Mouse (Mus musculus) embryonic facial prominence, embryonic 12.5 days (tissue): ENCODE data around the gene Vmn1r91. TPM values are rescaled to one million over a fixed set of nuclear protein-coding genes. Genes with fewer than 3 reads are reported as not detected.
"Not testable (repeated sequence)": the region's sequence is repeated elsewhere in the genome, so short reads cannot be mapped to it uniquely, and the experiment has no call there.

Experiments used
- ATAC-seq: fragments of 200-750 bp; cut with Nextera tagmentation; 2 replicates; pipeline ENCODE4 v1.8.0; 2017; ENCODE audit not compliant: insufficient number of reproducible peaks, insufficient read depth, low FRiP score, low TSS enrichment
- H3K27ac ChIP-seq: fragments of 300-500 bp; sonication (generic); 2 replicates; pipeline ENCODE4 v1.5.1; 2016; ENCODE audit warnings: mild to moderate bottlenecking
- H3K27me3 ChIP-seq: fragments of 300-500 bp; sonication (generic); 2 replicates; pipeline ENCODE4 v1.6.1; 2016; ENCODE audit warnings: mild to moderate bottlenecking, moderate library complexity
- H3K36me3 ChIP-seq: fragments of 300-500 bp; sonication (generic); 2 replicates; pipeline ENCODE4 v1.6.1; 2016; ENCODE audit warnings: mild to moderate bottlenecking
- H3K4me1 ChIP-seq: fragments of 300-500 bp; sonication (generic); 2 replicates; pipeline ENCODE4 v1.6.1; 2016
- H3K4me2 ChIP-seq: fragments of 300-500 bp; sonication (generic); replicated peaks from 2 replicates; pipeline ENCODE4 v1.6.1; 2016; ENCODE audit warnings: mild to moderate bottlenecking, moderate library complexity
- H3K4me3 ChIP-seq: fragments of 300-500 bp; sonication (generic); 2 replicates; pipeline ENCODE4 v1.5.1; 2016; ENCODE audit warnings: mild to moderate bottlenecking
- H3K9ac ChIP-seq: fragments of 300-500 bp; sonication (generic); 2 replicates; pipeline ENCODE4 v1.6.1; 2016; ENCODE audit warnings: mild to moderate bottlenecking, moderate library complexity
- H3K9me3 ChIP-seq: fragments of 300-500 bp; sonication (generic); 2 replicates; pipeline ENCODE4 v1.6.1; 2016; ENCODE audit warnings: mild to moderate bottlenecking, moderate library complexity
- WGBS: fragments of 180-500 bp; shearing (Covaris S2); methylation state at CpG from one replicate; pipeline ENCODE4 v1.1.7; 2016; 5-methylcytosine and 5-hydroxymethylcytosine counted together
- polyA plus RNA-seq: library from polyadenylated mRNA; unstranded; fragments of >200 nt; fragmentation: Nextera tagmentation; extraction: Ambion mirVana; gene quantifications from 2 replicates; pipeline ENCODE4 v1.2.1, GENCODE M21; 2016

Vmn1r91 gene
- polyA plus RNA-seq = not detected in 2 replicates

- not testable (repeated sequence) for H3K9me3 ChIP-seq, H3K4me2 ChIP-seq, H3K9ac ChIP-seq, H3K4me3 ChIP-seq, H3K27me3 ChIP-seq, H3K27ac ChIP-seq, H3K36me3 ChIP-seq, H3K4me1 ChIP-seq, ATAC-seq
- 80% methylated on average over 5 of the region's 5 CpGs for WGBS
These were observed at the start of gene Vmn1r91 for GRCm38 (mm10) chr7:20099380-20099779. Gene Vmn1r91 (plus strand): TSS chr7:20099680.

GRCm38 (mm10) chr7:20064100-20064499 lies 35.4 kb upstream of the Vmn1r91 start:
- H3K4me1 ChIP-seq, H3K27me3 ChIP-seq, H3K9me3 ChIP-seq, H3K27ac ChIP-seq, H3K36me3 ChIP-seq, H3K4me2 ChIP-seq, H3K9ac ChIP-seq, H3K4me3 ChIP-seq, ATAC-seq: not testable (repeated sequence)
- WGBS = 61% methylated on average over 4 of the region's 4 CpGs

- not testable (repeated sequence) for H3K36me3 ChIP-seq, H3K27ac ChIP-seq, H3K4me2 ChIP-seq, H3K4me1 ChIP-seq, H3K9me3 ChIP-seq, ATAC-seq, H3K27me3 ChIP-seq, H3K9ac ChIP-seq, H3K4me3 ChIP-seq
- WGBS = 65% methylated on average over 18 of the region's 18 CpGs
These were observed 21.4 kb upstream of the Vmn1r91 start for GRCm38 (mm10) chr7:20078118-20078517.

- not testable (repeated sequence) for H3K36me3 ChIP-seq, H3K4me1 ChIP-seq, H3K4me2 ChIP-seq, H3K27me3 ChIP-seq, H3K27ac ChIP-seq, H3K9ac ChIP-seq, ATAC-seq, H3K9me3 ChIP-seq, H3K4me3 ChIP-seq
- WGBS = no CpG with 5 or more reads among the region's 2 CpGs
These were observed 23.0 kb downstream of the Vmn1r91 start, which contains the start of gene Gm16442 for GRCm38 (mm10) chr7:20122479-20122878. Gene Gm16442 (minus strand): TSS chr7:20122579.

- ATAC-seq, H3K9me3 ChIP-seq, H3K36me3 ChIP-seq, H3K4me3 ChIP-seq, H3K4me2 ChIP-seq, H3K27ac ChIP-seq, H3K27me3 ChIP-seq, H3K9ac ChIP-seq, H3K4me1 ChIP-seq: not testable (repeated sequence)
- WGBS = no CpG with 5 or more reads among the region's 5 CpGs
These were observed 39.5 kb downstream of the Vmn1r91 start, which contains the start of gene Vmn1r93 for GRCm38 (mm10) chr7:20138988-20139387. Gene Vmn1r93 (minus strand): TSS chr7:20139088.

Other genes with a start within 250 kb of the Vmn1r91 start
- 0.20 and 0.62 TPM in 2 replicates for gene Gm19345, start 247.7 kb upstream of the Vmn1r91 start, polyA plus RNA-seq
- gene Ceacam16, start 238.4 kb upstream of the Vmn1r91 start, polyA plus RNA-seq = not detected in 2 replicates
- gene Ceacam19, start 211.7 kb upstream of the Vmn1r91 start, polyA plus RNA-seq = not detected in 2 replicates
- gene Pvr, start 178.5 kb upstream of the Vmn1r91 start, polyA plus RNA-seq = 9.3 and 10.7 TPM in 2 replicates
- gene Igsf23, start 148.9 kb upstream of the Vmn1r91 start, polyA plus RNA-seq = 0.41 TPM in 1 of 2 replicates, not detected in the other
- gene Ceacam20, start 134.3 kb upstream of the Vmn1r91 start, polyA plus RNA-seq = not detected in 2 replicates
- not detected in 2 replicates for gene Nlrp9b, start 108.2 kb upstream of the Vmn1r91 start, polyA plus RNA-seq
- gene Gm16442, start 22.9 kb downstream of the Vmn1r91 start, polyA plus RNA-seq = not detected in 2 replicates
- gene Vmn1r93, start 39.4 kb downstream of the Vmn1r91 start, polyA plus RNA-seq = not detected in 2 replicates
- not detected in 2 replicates for gene Vmn1r94, start 68.7 kb downstream of the Vmn1r91 start, polyA plus RNA-seq
- not detected in 2 replicates for gene Vmn1r95, start 94.0 kb downstream of the Vmn1r91 start, polyA plus RNA-seq
- not detected in 2 replicates for gene Gm6164, start 105.9 kb downstream of the Vmn1r91 start, polyA plus RNA-seq
- gene Gm4498, start 134.1 kb downstream of the Vmn1r91 start, polyA plus RNA-seq = not detected in 2 replicates
- gene Gm5890, start 163.2 kb downstream of the Vmn1r91 start, polyA plus RNA-seq = not detected in 2 replicates
- gene Gm4133, start 234.4 kb downstream of the Vmn1r91 start, polyA plus RNA-seq = not detected in 2 replicates